Mouse (Mus musculus): ENCODE measurements around the gene Thpo. TPM values are rescaled to one million over a fixed set of nuclear protein-coding genes. Genes with fewer than 3 reads are reported as not detected.

Gene Thpo
- total and polyA plus RNA-seq, 2 experiments: 1.7 to 37.0 TPM

- Histone ChIP-seq H3K9ac (ENCODE audit: low read depth, low read length) (no peak overlapping the region; the same call in 1 of the 2 replicates), H3K36me3 (ENCODE audit: control insufficient read depth, insufficient read depth, low read length) (peaks cover 5% of the 10 kb centered on the region), H3K4me3 (ENCODE audit: insufficient read depth, low read depth, low read length) (peak overlapping the region; percentile 18; the same call in 1 of the 2 replicates), H3K27me3 (ENCODE audit: control insufficient read depth, insufficient read depth, low read length) (no peaks in the 10 kb centered on the region), H3K79me2 (ENCODE audit: control insufficient read depth, insufficient read depth, low read length) (no peaks in the 10 kb centered on the region), H3K27ac (replicated peaks; ENCODE audit: insufficient read depth, low read depth, low read length) (no peak overlapping the region), H3K4me1 (ENCODE audit: control insufficient read depth, insufficient read depth, low read length) (peaks cover 4% of the 10 kb centered on the region; the same call in 1 of the 2 replicates)
- TF ChIP-seq POLR2A (IDR thresholded peaks at IDR 0.05; ENCODE audit: extremely low read depth, insufficient read depth, low read length) (no peak), CTCF (IDR thresholded peaks at IDR 0.05; ENCODE audit: low read depth, low read length) (no peak)
- DNase-seq (ENCODE audit: extremely low read depth, low read depth, low spot score): no peak
- 12% methylated on average over 46 of the region's 46 CpGs for WGBS
Measured at GRCm38 (mm10) chr16:20695622-20696323, 38.5 kb downstream of the Thpo start.

DNA sequence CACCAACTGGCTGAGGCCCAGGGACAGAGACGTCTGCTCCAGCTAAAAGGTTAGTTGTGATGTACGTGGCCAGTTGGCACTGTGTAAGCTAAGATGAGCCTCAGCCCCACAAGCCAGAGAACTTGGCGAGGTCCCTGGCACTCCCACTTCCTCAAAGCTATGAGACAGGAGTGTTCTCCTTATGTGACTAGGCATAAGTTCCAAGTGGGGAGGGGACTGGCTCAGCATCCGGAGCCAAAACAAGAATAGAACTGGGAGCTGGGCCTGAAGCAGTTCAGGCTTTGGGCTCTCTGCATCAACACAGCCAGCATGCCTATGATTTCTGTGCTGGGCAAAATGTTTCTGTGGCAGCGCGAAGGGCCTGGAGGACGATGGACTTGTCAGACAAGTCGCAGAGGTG, 39.5 kb downstream of the Thpo start:
- WGBS: 81% methylated on average over 8 of the region's 8 CpGs
- H3K4me1 ChIP-seq (ENCODE audit: control insufficient read depth, insufficient read depth, low read length): peaks cover 4% of the 10 kb centered on the region; the same call in 1 of the 2 replicates

GRCm38 (mm10) chr16:20693111-20693701, 41.1 kb downstream of the Thpo start, which contains the start of gene Fam131a:
Gene Fam131a (plus strand): TSS chr16:20693241.
- peaks cover 4% of the 10 kb centered on the region; the same call in 1 of the 2 replicates for H3K4me1 ChIP-seq (ENCODE audit: control insufficient read depth, insufficient read depth, low read length)
- no peaks in the 10 kb centered on the region for H3K27me3 ChIP-seq (ENCODE audit: control insufficient read depth, insufficient read depth, low read length)

More for the DNA sequence above, 39.5 kb downstream of the Thpo start:
- Histone ChIP-seq H3K27ac (replicated peaks; ENCODE audit: insufficient read depth, low read depth, low read length) (no peak overlapping the region), H3K27me3 (ENCODE audit: control insufficient read depth, insufficient read depth, low read length) (no peaks in the 10 kb centered on the region), H3K79me2 (ENCODE audit: control insufficient read depth, insufficient read depth, low read length) (no peaks in the 10 kb centered on the region), H3K9ac (ENCODE audit: low read depth, low read length) (no peak overlapping the region), H3K36me3 (ENCODE audit: control insufficient read depth, insufficient read depth, low read length) (peaks cover 15% of the 10 kb centered on the region), H3K4me3 (ENCODE audit: insufficient read depth, low read depth, low read length) (no peak overlapping the region)
- no peak for TF ChIP-seq POLR2A (IDR thresholded peaks at IDR 0.05; ENCODE audit: extremely low read depth, insufficient read depth, low read length)
- DNase-seq (ENCODE audit: extremely low read depth, low read depth, low spot score): no peak

GRCm38 (mm10) chr16:20692241-20692965, 41.9 kb downstream of the Thpo start:
- peaks cover 39% of the 10 kb centered on the region for H3K36me3 ChIP-seq (ENCODE audit: control insufficient read depth, insufficient read depth, low read length)
- H3K4me1 ChIP-seq (ENCODE audit: control insufficient read depth, insufficient read depth, low read length): peaks cover 4% of the 10 kb centered on the region; the same call in 1 of the 2 replicates
- H3K4me3 ChIP-seq (ENCODE audit: insufficient read depth, low read depth, low read length): no peak overlapping the region
- no peaks in the 10 kb centered on the region for H3K27me3 ChIP-seq (ENCODE audit: control insufficient read depth, insufficient read depth, low read length)
- WGBS: 75% methylated on average over 16 of the region's 16 CpGs
- no peak overlapping the region for H3K9ac ChIP-seq (ENCODE audit: low read depth, low read length)
- TF ChIP-seq POLR2A (IDR thresholded peaks at IDR 0.05; ENCODE audit: extremely low read depth, insufficient read depth, low read length) (no peak), CTCF (IDR thresholded peaks at IDR 0.05; ENCODE audit: low read depth, low read length) (no peak)
- DNase-seq (ENCODE audit: extremely low read depth, low read depth, low spot score): no peak
- H3K79me2 ChIP-seq (ENCODE audit: control insufficient read depth, insufficient read depth, low read length): no peaks in the 10 kb centered on the region
- no peak overlapping the region for H3K27ac ChIP-seq (replicated peaks; ENCODE audit: insufficient read depth, low read depth, low read length)

More at GRCm38 (mm10) chr16:20693111-20693701, 41.1 kb downstream of the Thpo start, which contains the start of gene Fam131a:
- DNase-seq (ENCODE audit: extremely low read depth, low read depth, low spot score): peak; percentile 41
- Histone ChIP-seq H3K9ac (ENCODE audit: low read depth, low read length) (peak within 1 kb of the TSS; percentile 82), H3K79me2 (ENCODE audit: control insufficient read depth, insufficient read depth, low read length) (no peaks in the 10 kb centered on the region), H3K4me3 (ENCODE audit: insufficient read depth, low read depth, low read length) (peak within 1 kb of the TSS; percentile 71), H3K27ac (replicated peaks; ENCODE audit: insufficient read depth, low read depth, low read length) (no peak within 1 kb of the TSS), H3K36me3 (ENCODE audit: control insufficient read depth, insufficient read depth, low read length) (peaks cover 31% of the 10 kb centered on the region)
- no peak for TF ChIP-seq CTCF (IDR thresholded peaks at IDR 0.05; ENCODE audit: low read depth, low read length)
- no peak for TF ChIP-seq POLR2A (IDR thresholded peaks at IDR 0.05; ENCODE audit: extremely low read depth, insufficient read depth, low read length)
- WGBS: 6% methylated on average over 37 of the region's 37 CpGs

- Histone ChIP-seq H3K79me2 (ENCODE audit: control insufficient read depth, insufficient read depth, low read length) (no peaks in the 10 kb centered on the region), H3K4me1 (ENCODE audit: control insufficient read depth, insufficient read depth, low read length) (peaks cover 4% of the 10 kb centered on the region; the same call in 1 of the 2 replicates), H3K4me3 (ENCODE audit: insufficient read depth, low read depth, low read length) (no peak overlapping the region), H3K36me3 (ENCODE audit: control insufficient read depth, insufficient read depth, low read length) (peaks cover 47% of the 10 kb centered on the region), H3K27ac (replicated peaks; ENCODE audit: insufficient read depth, low read depth, low read length) (no peak overlapping the region), H3K9ac (ENCODE audit: low read depth, low read length) (no peak overlapping the region), H3K27me3 (ENCODE audit: control insufficient read depth, insufficient read depth, low read length) (no peaks in the 10 kb centered on the region)
- no peak for DNase-seq (ENCODE audit: extremely low read depth, low read depth, low spot score)
- WGBS: 69% methylated on average over 1 of the region's 1 CpGs
- TF ChIP-seq CTCF (IDR thresholded peaks at IDR 0.05; ENCODE audit: low read depth, low read length): no peak
- no peak for TF ChIP-seq POLR2A (IDR thresholded peaks at IDR 0.05; ENCODE audit: extremely low read depth, insufficient read depth, low read length)
Measured at GRCm38 (mm10) chr16:20691617-20692016, 42.7 kb downstream of the Thpo start.

Data from liver, adult 2 months (tissue).